Comparison of ENCODE assay signal across 13 mouse cellular contexts in genomic region chr9:108462192-108462591, GRCm38 (mm10). TPM values are rescaled to one million over a fixed set of nuclear protein-coding genes. Genes with fewer than 3 reads are reported as not detected.
A peak's percentile ranks its signal among the peaks of the same experiment; 100 is the strongest.
DNase-seq lines count a peak whose midpoint lies in the region; ATAC-seq and TF ChIP-seq lines count a peak whose summit lies in the region.
"Had no signal": no experiment of that assay in that cellular context is flagged by ENCODE, and none has a peak within 500 bp of the region (broad histone marks: within the 10 kb centered on the region; RNA-seq: fewer than 3 reads in every experiment).

No protein-coding gene starts in this region.

- H3K4me3 ChIP-seq in embryonic facial prominence, embryonic 15.5 days (replicated peaks) = peak overlapping the region; percentile 92
- H3K4me3 ChIP-seq in kidney, postnatal 0 days (replicated peaks; ENCODE audit: low read depth, low read length) = no peak overlapping the region

- H3K4me1 ChIP-seq in embryonic facial prominence, embryonic 15.5 days = peaks cover 20% of the 10 kb centered on the region
- H3K4me1 ChIP-seq in kidney, postnatal 0 days (replicated peaks; ENCODE audit: insufficient read depth, low read length) = peaks cover 16% of the 10 kb centered on the region

- intact Hi-C loops in heart, postnatal 36 days (cut with DNase I) = no loop called here

- no peak overlapping the region for H3K27ac ChIP-seq in embryonic facial prominence, embryonic 15.5 days (replicated peaks)
- peak overlapping the region; percentile 92 for H3K27ac ChIP-seq in kidney, postnatal 0 days

- DNase-seq in heart, adult 11 months = peak; percentile 96
- DNase-seq in heart, postnatal 36 days = no peak
- DNase-seq in kidney, postnatal 0 days (ENCODE audit: low spot score) = peak; percentile 87
- peak; percentile 56 for DNase-seq in lung, postnatal 36 days
- DNase-seq in adrenal gland, adult 18-20 months (ENCODE audit: low spot score in 2 of 2) = no peak
- no peak for DNase-seq in cerebellum, postnatal 4 days (ENCODE audit: low spot score in 2 of 2)
- DNase-seq in spleen, postnatal 4 days (ENCODE audit: low spot score in 2 of 2) = no peak
- DNase-seq: cerebellum, postnatal 14 days; thymus, postnatal 25 days had no signal

- peaks cover 51% of the 10 kb centered on the region for H3K36me3 ChIP-seq in embryonic facial prominence, embryonic 15.5 days
- H3K36me3 ChIP-seq in kidney, postnatal 0 days (ENCODE audit: insufficient read depth, low read length) = peaks cover 28% of the 10 kb centered on the region; the same call in 1 of the 2 replicates

- H3K9me3 ChIP-seq in embryonic facial prominence, embryonic 15.5 days (replicated peaks) = no peaks in the 10 kb centered on the region
- H3K9me3 ChIP-seq in kidney, postnatal 0 days (replicated peaks; ENCODE audit: low read length) = no peaks in the 10 kb centered on the region

- ATAC-seq in embryonic facial prominence, embryonic 15.5 days (ENCODE audit: insufficient number of reproducible peaks, low FRiP score, low TSS enrichment, low read depth) = no peak
- no peak for ATAC-seq in kidney, postnatal 0 days (replicated peaks; ENCODE audit: low FRiP score, low read depth)
- ATAC-seq: activated CD4-positive, CD25-positive, alpha-beta regulatory T cell, adult 4 months had no signal

- H3K27me3 ChIP-seq in embryonic facial prominence, embryonic 15.5 days = no peaks in the 10 kb centered on the region
- no peaks in the 10 kb centered on the region for H3K27me3 ChIP-seq in kidney, postnatal 0 days (ENCODE audit: insufficient read depth, low read length)

- no peak overlapping the region for H3K9ac ChIP-seq in embryonic facial prominence, embryonic 15.5 days
- no peak overlapping the region for H3K9ac ChIP-seq in kidney, postnatal 0 days (ENCODE audit: low read depth, low read length)

- no peak overlapping the region for H3K4me2 ChIP-seq in embryonic facial prominence, embryonic 15.5 days (replicated peaks)
- peak overlapping the region; percentile 85 for H3K4me2 ChIP-seq in kidney, postnatal 0 days (ENCODE audit: low read length)

- 90% methylated on average over 10 of the region's 10 CpGs for WGBS in embryonic facial prominence, embryonic 15.5 days
- 45% methylated on average over 10 of the region's 10 CpGs for WGBS in kidney, postnatal 0 days

- no peak for TF ChIP-seq CTCF in kidney, postnatal 0 days (IDR thresholded peaks at IDR 0.05; ENCODE audit: low read depth)

RNA-seq across cellular contexts. Expression of gene Klhdc8b, which starts 0.8 kb away (rescaled TPM):
- 1 to 10 TPM; 6.8 to 8.9 TPM for total RNA-seq in heart, postnatal 36 days (2021)
- 33.4 and 35.7 TPM in 2 replicates for polyA plus RNA-seq in embryonic facial prominence, embryonic 15.5 days (2015; fragmentation: Nextera tagmentation; extraction: Ambion mirVana)
- polyA plus RNA-seq in kidney, postnatal 0 days (2015; fragmentation: Nextera tagmentation; extraction: Ambion mirVana) = 31.1 and 33.5 TPM in 2 replicates
- total RNA-seq in adrenal gland, adult 18-20 months (2021) = 10 to 100 TPM; 20.4 to 22.3 TPM

RNA-seq across cellular contexts. Expression of gene Ccdc71, which starts 1.9 kb away (rescaled TPM):
- total RNA-seq in heart, postnatal 36 days (2021) = 10 to 100 TPM; 22.9 to 24.1 TPM
- 58.6 and 60.7 TPM in 2 replicates for polyA plus RNA-seq in embryonic facial prominence, embryonic 15.5 days (2015; fragmentation: Nextera tagmentation; extraction: Ambion mirVana)
- 49.5 and 55.3 TPM in 2 replicates for polyA plus RNA-seq in kidney, postnatal 0 days (2015; fragmentation: Nextera tagmentation; extraction: Ambion mirVana)
- total RNA-seq in adrenal gland, adult 18-20 months (2021) = 10 to 100 TPM; 25.6 to 42.3 TPM

RNA-seq across cellular contexts. Expression of gene Lamb2, which starts 17.3 kb away (rescaled TPM):
- total RNA-seq in heart, postnatal 36 days (2021) = 100 to 1,000 TPM; 344 to 366 TPM
- polyA plus RNA-seq in embryonic facial prominence, embryonic 15.5 days (2015; fragmentation: Nextera tagmentation; extraction: Ambion mirVana) = 70.2 and 71.7 TPM in 2 replicates
- polyA plus RNA-seq in kidney, postnatal 0 days (2015; fragmentation: Nextera tagmentation; extraction: Ambion mirVana) = 35.6 and 38.9 TPM in 2 replicates
- 100 to 1,000 TPM; 107 to 134 TPM for total RNA-seq in adrenal gland, adult 18-20 months (2021)

RNA-seq across cellular contexts. Expression of gene BC048562, which starts 25.9 kb away (rescaled TPM):
- total RNA-seq in heart, postnatal 36 days (2021) = not detected
- not detected in 2 replicates for polyA plus RNA-seq in embryonic facial prominence, embryonic 15.5 days (2015; fragmentation: Nextera tagmentation; extraction: Ambion mirVana)
- polyA plus RNA-seq in kidney, postnatal 0 days (2015; fragmentation: Nextera tagmentation; extraction: Ambion mirVana) = not detected in 2 replicates
- not detected for total RNA-seq in adrenal gland, adult 18-20 months (2021)
- polyA plus RNA-seq: activated CD4-positive, CD25-positive, alpha-beta regulatory T cell, adult 4 months; C2C12; limb, embryonic 14.5 days had no signal

RNA-seq across cellular contexts. Expression of gene Usp19, which starts 28.2 kb away (rescaled TPM):
- 100 to 1,000 TPM in 1 of 2 experiments, 10 to 100 TPM in 1; 99.1 to 105 TPM for total RNA-seq in heart, postnatal 36 days (2021)
- 69.8 and 75.4 TPM in 2 replicates for polyA plus RNA-seq in embryonic facial prominence, embryonic 15.5 days (2015; fragmentation: Nextera tagmentation; extraction: Ambion mirVana)
- 43.8 and 47.4 TPM in 2 replicates for polyA plus RNA-seq in kidney, postnatal 0 days (2015; fragmentation: Nextera tagmentation; extraction: Ambion mirVana)
- total RNA-seq in adrenal gland, adult 18-20 months (2021) = 100 to 1,000 TPM; 172 to 248 TPM

Comparison
In these comparisons a context has a peak if more than half of its experiments do, and no peak if none do; other contexts are left out.
1. DNase-seq: peak in heart, adult 11 months (single experiment), kidney, postnatal 0 days (single experiment) and lung, postnatal 36 days (single experiment); none in heart, postnatal 36 days (0 of 2), adrenal gland, adult 18-20 months (0 of 2), cerebellum, postnatal 4 days (0 of 2) and spleen, postnatal 4 days (0 of 2).